Mouse (Mus musculus) c-Kit-negative CD71-positive TER-119-positive erythroid progenitor cells, embryonic 14.5 days (primary cell): ENCODE measurements around the gene Nfatc4.

Source experiments
- DNase-seq: peaks from one replicate; pipeline ENCODE4 v3.0.0-alpha.2; 2013; ENCODE audit warnings: low read depth, low spot score

The Nfatc4 gene

GRCm38 (mm10) chr14:55883149-55883661, 60.3 kb downstream of the Nfatc4 start:
- DNase-seq = no peak
